Mouse (Mus musculus) cerebellum, postnatal 10 days (tissue): ENCODE data around the gene Dact3.
A peak's percentile ranks its signal among the peaks of the same experiment; 100 is the strongest.

Experiments
- DNase-seq, 2 experiments: peaks; one replicate each; pipeline ENCODE4 v3.0.0; 2021; ENCODE audit warnings: mixed read lengths in 2 of 2

The Dact3 gene

DNA sequence AGATGAGACGGTGACA, at the start of gene Dact3:
TSS of gene Dact3 (plus strand) at position 8 of the 16 bp plus-strand sequence.
- no peak for DNase-seq

DNA sequence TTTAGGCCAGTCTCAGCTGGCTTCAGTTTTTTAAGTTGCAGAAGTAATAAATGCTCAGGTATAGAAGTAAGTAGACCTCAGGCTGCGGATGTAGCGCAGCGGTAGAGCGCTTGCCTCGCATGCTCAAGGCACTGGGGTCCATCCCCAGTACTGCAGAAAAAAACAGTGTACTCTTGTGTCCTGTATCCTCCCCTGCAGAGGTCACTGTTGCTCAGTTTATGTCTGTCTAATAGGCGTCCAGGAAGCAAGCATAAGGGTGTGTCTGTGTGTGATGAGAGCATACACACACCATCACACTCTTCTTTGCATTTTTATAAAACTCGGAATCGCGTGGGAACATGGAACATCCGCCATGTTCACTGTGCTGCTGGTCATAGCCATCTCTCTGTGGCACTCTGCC, 49.3 kb upstream of the Dact3 start:
- DNase-seq = peak in 1 of 2 experiments; percentile 43

DNA sequence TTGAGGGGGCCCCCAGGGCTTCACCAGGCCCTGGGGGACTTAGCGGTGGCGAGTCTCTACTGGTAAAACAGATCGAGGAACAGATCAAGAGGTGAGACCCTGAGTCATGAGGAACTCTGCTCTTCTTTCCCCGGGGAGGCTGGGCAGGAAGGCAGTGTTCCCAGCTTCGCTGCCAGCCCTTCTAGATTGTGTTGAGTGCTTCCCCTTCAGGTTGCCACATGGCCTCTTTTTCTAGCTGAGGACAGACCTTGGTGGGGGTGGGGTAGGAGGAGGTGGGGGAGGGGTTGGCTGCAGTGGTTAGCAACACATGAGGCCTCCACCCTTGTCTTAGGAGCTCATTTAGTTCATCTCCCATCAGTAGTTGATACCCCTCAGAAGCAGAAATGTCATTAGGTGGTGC, 48.5 kb upstream of the Dact3 start:
- DNase-seq = no peak

DNA sequence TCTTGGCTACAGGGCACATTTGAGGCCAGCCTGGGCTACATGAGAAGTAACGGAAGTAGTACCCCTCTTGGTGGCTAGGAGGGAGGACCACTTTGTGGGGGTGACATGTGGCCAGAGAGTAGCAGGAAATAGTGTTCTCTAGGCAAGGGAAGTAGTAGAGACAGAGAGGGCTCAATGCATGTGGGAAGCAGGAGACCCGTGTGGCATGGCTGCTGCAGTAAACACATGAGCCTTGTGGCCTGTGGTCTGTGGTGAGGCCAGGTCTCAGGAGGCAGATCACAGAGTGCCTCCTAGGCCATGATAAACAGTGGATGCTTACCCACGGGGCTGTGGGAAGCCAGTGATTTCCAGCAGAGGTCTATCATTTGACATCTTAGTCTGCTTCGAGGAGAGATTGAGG, 47.8 kb upstream of the Dact3 start:
- DNase-seq = no peak

DNA sequence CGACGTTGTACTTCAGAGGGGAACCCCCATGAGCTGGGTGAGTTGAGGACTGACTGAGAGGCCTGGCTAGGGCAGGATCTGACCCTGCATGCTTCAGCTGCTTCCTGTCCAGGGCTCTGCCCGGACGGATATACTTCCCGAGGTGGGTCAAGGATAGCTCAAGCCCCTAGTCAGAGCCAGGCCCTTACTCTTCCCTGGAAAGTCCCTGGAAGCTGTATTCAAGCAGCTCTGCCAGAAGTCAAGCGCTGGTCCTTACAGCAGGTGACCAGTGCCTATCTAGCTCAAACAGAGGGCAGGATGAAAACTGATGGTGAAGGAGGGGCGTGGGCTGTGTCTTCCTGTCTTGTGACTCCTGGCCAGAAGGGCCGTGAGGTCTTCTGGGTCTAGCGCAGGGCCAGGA, 44.7 kb upstream of the Dact3 start:
- no peak for DNase-seq

DNA sequence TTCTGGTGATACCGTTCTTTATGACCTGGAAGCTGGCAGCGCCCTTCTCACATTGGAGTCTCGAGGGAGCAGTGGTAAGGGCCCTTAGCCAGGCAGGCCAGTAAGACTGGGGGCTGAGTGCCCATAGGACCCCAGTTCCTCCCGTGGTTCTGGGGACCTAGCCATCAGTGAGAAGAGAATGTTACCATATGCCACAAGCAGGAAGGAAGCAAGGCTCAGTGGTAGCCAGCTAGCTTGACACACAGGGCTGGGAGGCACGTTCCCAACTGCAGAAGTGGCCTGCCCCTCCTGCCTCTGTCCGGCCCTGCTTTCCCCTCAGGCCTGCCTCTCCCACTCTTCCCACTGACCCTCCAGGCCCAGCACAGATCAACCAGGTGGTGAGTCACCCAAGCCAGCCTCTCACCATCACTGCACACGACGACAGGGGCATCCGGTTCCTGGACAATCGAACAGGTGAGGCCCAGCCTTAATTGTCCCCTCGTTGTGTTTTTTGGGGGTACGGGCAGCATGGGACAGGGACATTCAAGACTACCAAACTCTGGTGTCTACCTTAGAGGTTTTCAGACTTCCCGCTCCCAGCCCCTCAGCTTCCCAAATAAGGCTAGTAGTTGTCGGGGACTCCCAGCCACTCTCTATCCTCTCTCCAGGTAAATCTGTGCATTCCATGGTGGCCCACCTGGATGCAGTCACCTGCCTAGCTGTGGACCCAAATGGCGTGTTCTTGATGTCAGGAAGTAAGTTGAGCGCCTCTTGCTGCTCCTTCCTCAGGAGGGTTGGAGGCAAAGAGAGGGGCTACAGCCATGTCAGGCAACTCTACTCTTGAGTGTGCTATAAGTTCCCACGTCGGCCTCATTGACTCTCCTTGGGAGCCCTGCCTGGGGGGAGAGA, 37.0 kb upstream of the Dact3 start:
- no peak for DNase-seq

DNA sequence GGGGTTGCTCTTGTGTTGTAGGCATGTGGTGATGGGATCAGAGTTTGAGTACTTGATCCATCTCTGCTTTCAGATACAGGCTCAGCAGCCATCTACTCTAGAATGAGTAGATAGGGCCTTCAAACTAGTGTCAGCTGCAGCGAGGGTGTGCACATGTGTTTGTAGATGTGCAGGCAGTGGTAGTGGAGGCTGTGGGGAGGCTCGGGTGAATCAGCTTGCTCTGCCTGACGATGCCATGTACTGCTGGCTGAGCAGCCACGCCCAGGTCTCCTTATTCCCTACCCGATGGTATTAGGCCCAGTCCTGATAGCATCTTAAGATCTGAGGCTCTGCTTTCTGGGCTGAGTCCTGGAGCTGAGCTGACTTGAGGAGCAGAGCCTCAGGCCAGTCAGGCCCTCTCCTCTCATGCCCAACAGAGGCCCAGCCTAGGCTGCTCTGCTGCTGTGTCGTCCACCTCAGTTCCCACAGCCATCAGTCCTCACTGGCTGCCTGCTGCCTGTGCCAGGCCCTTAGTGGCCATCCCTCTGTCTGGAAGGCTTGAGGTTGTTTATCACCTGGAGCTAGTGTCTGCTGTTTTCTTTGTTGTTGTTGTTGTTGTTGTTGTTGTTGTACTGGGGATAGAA, 36.2 kb upstream of the Dact3 start:
- no peak for DNase-seq

DNA sequence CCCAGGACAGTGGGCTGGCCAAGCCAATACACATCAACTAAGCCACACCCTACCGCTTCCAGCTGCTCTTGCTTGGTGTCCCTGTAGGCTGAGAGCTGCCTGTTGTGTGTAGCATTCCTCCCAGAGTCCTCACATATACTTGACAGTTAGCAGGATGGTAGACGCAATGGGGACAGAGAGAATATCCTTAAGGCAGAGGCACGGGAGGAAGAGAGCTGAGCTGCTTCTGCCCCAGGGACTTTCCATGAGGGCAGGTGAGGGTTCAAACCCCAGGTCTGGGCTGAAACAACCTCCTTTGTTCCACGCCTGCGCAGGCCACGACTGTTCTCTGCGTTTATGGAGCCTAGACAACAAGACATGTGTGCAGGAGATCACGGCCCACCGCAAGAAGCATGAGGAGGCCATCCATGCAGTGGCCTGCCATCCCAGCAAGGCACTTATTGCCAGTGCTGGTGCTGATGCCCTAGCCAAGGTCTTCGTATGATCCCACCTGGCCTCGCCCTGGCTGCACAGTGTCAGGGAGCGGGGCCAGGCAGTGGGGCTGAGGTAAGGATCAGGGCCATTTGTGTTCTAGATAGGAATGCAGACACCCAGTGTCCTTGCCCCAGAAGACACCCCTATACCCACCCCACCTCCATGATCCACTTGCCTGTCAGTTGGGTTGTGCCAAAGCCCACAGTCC, 35.5 kb upstream of the Dact3 start:
- no peak for DNase-seq

DNA sequence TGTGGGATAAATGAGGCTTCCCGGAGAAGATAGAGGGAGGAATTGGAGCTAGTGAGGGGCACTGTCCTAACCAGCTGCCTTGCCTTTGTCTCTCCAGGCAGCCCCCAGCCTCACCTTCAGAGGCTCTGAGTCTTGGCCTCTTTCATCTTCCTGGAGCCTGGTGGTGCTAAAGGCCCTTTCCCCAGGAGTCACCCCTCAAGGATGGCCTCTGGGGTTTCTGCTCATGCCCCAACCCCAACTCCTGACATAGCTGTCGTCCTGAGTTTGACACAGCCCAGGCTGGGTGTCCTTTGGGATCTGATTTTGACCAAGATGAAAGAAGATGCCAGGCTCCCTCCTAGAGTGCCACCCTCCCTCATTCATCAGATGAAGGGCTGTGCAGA, 35.0 kb upstream of the Dact3 start:
- DNase-seq = no peak

DNA sequence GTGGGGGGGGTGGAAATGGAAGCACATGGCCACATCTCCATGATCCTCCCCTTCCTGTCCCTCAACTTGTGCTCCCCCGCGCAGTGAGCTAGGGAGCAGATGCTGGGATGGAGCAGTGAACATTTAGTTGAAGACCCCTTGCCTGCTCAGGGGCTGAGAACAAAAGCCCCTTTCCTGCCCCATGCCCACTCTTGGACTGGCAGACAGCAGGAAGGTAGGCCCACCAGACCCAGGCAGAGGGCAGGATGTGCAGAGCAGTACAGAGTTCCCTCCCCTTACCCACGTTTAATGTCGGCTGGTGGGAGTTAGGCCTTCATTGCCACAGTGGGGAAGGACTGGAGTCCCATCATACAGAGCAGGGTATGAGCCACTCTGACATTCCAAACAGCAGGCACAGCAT, 34.0 kb upstream of the Dact3 start:
- DNase-seq = no peak

DNA sequence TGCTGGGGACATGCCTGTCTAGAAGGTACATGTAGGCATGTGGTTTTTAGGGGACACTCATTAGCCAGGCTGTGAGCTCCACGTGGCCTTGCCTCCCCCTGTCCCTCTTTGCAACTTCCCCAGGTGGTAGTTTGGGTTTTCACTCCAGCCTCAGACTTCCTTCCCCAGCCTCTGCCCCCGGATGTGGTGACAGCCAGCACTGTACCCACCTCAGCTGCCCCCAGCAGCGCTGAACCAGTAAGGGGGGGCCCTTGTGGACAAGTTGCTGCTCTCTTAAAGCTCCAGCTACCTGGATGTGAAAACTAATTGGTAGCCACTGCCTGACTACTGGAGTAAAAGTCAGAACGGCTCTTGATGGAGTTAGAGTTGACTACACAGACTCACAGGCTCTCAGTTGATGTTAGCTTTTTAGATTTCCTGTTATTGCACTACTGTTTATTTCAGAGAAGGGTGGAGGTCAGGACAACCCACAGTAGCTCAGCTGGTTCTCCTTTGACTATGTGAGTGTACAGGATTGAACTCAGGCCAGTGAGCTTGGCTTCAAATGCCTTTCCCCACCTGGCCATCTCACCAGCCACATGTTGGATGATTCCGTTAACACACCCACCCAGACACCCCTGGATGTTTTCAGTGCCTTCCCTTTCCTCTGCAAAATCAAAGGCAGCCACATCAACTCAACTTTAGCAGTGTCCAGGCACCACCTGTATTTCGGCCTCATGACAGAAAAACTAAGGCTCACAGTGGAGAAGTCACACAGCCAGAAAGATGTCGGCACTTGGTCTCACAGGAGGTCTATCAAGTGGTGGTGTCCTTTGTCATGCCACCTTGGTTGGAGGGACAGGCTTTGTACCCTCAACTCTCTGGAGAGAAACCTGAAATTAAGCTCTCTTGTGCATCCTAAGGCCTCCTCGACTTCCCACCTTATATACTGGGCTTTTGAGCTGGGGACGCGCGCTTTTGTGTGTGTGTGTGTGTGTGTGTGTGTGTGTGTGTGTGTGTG, 33.3 kb upstream of the Dact3 start:
- DNase-seq = no peak

DNA sequence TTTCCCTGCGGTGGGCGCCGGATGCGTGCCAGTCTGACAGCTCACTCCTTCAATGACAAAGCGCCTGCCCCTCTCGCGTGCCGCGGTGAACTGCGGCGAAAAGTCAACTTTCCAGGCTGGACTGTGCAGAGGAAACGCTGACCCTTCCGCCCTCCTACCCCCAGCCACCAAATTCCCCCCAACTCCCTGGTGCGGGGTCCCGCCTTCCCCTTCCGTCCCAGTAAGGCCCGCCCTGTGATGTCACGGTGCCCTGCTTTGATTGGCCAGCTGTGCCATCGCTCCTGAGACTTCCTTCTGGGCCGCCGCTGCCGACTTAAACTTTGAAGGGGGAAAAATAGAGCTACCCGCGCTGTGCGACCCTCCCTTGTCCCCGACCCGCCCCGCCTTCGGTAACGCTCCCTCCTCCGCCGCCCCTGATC, 32.5 kb upstream of the Dact3 start, which contains the start of gene Prkd2:
TSS of gene Prkd2 (plus strand) at position 258 of the 419 bp plus-strand sequence.
- DNase-seq = peak; percentile 94 to 95

DNA sequence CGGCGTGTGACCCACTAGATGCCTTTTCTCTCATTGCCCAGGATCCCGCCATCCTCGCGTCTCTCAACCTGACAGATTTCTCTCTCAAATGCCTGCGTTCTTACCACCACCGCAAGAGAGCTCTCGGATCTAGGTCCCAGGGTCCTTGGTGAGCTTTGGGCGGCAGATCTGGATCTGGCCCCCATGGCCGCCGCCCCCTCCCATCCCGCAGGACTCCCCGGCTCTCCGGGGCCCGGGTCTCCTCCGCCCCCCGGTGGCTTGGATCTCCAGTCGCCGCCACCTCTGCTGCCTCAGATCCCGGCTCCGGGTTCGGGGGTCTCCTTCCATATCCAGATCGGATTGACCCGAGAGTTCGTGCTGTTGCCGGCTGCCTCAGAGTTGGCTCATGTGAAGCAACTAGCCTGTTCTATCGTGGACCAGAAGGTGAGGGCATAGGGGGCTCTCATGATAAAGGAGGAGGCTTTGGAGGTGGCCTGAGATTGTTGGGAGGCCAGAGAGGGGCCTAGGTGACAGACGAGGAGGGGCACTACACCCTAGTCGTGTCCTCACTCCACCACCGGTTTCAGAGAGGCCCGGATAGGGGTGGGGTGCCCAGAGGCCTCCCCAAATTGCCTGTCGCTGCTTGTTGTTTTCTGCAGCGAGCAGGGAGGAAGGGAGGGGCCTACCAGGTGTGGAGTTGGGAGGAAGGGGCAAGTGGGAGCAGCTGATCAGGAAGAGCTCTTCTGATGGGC, 31.5 kb upstream of the Dact3 start:
- DNase-seq = peak; percentile 45 to 46

DNA sequence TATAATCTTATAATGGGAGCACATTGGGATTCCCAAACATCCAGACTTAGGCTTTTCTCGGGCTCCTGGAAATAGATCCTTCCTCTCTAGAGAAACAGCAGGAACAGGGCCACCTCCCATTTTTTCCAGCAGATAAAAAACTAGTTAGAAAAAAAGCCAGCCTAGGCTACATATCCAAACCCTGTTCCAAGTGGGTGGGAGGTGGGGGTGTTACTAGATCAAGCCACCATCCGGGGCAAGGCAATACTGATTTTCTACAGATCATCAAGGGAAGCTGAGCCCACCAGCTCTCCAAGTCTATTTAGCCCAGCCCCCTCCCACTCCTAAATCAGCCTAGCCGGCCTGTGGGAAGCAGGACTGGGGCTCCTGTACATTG, 30.4 kb upstream of the Dact3 start:
- DNase-seq = no peak

DNA sequence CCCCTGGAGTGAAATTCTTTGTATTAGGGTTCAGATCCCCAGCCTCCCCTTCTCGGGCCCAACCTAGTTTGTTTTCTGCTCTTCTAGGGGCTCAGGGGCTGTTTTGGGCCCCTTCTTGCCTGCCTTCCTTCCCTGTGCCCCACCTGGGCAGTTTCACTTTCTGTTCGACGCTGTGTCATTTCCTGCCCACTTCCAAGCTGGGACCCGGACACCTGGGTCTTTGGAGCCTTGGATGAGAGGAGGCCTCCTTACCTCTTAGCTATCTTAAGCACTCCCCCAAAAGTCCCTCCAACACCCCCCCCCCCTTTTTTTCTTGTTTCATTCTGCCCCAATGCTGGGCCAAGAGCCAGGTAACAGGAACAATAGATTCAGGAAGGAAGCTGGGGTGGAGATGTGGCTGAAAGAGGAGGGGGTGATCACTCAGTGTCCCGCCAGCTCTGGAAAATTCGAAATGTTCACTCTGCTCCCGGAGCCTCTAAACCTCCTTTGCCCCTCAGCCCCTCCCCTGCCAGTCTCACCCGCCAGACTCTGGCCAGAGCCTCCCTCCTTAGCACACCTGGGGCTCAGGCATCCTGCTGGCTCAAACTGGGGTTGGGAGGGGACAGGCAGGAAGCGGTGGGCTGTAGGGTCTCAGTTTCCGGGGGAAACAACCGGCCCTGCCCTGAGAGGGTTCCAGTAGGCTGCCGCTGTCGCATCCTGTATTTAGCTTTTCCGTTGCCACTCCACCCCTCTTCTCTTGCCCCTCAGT, 29.9 kb upstream of the Dact3 start:
- DNase-seq = no peak

DNA sequence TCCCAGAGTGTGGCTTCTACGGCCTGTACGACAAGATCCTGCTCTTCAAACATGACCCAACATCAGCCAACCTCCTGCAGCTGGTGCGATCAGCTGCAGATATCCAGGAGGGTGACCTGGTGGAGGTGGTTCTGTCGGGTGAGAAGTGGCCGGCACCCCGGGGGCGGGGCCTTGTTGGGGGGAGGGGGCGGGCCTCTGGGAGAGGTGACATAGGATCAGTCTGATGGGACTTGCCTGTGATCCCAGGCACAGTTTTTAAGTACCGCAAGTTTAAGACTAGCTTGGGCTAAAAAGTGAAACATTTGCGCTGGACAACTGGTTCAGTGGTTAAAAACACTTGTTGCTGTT, 29.3 kb upstream of the Dact3 start:
- no peak for DNase-seq

DNA sequence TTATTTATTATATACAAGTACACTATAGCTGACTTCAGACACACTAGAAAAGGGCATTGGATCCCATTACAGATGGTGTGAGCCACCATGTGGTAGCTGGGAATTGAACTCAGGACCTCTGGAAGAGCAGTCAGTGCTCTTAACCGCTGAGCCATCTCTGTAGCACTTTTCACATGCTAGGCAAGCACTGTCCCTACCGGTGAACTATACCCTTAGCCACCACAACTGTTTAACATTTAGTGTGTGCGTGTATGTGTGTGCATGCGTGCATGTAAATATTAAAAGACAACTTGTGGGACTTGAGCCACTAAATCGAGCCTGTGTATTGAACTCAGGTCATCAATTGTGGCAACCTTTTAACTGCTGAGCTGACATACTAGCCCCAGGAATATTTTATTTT, 28.3 kb upstream of the Dact3 start:
- no peak for DNase-seq

DNA sequence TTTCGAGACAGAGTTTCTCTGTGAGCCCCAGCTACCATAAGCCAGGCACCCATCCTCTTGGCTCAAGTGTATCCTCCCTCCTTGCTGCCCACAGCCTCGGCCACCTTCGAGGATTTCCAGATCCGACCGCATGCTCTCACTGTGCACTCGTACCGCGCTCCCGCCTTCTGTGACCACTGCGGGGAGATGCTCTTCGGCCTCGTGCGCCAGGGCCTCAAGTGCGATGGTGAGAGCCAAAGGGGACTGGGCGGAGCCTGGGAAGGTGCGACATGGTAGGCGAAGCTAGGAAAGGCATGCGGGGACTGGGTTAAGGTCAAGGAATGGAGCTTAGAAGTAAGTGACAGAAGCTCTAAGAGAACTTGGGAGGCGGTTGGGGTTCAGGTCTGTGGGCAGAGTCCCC, 27.6 kb upstream of the Dact3 start:
- no peak for DNase-seq

DNA sequence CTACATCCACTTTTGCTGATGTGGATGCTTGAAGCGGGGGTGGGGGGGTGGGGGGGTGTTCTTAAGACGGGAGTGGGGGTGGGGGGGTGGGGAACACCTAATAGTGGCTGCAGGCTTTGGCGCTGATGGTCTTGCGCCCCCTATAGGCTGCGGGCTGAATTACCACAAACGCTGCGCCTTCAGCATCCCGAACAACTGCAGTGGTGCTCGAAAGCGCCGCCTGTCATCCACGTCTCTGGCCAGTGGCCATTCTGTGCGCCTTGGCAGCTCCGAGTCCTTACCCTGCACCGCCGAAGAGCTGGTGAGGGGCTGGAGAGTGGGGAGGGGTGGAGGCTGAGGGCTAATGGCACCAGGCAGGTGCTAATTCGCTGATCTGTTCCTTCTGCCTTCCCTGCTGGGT, 26.5 kb upstream of the Dact3 start:
- peak; percentile 86 to 89 for DNase-seq

DNA sequence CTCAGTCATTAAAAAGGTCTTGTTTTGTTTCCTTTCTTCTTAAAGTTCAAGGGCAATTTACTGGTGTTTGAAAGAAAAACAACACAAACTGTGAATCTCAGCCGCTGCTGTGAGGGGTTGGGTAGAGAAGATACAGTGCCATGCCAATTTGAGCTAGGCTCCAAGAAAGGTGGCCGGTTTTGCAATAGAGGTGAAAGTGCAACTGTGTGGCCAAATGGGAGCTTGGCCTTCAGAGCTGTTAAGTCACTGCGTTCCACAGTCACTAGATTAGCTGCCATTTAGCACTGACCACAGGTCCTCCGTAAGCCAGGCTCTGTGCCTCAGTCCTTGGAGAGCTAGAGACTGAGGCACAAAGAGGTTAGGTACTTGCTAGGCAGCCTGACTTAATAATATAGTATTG, 23.5 kb upstream of the Dact3 start:
- no peak for DNase-seq

DNA sequence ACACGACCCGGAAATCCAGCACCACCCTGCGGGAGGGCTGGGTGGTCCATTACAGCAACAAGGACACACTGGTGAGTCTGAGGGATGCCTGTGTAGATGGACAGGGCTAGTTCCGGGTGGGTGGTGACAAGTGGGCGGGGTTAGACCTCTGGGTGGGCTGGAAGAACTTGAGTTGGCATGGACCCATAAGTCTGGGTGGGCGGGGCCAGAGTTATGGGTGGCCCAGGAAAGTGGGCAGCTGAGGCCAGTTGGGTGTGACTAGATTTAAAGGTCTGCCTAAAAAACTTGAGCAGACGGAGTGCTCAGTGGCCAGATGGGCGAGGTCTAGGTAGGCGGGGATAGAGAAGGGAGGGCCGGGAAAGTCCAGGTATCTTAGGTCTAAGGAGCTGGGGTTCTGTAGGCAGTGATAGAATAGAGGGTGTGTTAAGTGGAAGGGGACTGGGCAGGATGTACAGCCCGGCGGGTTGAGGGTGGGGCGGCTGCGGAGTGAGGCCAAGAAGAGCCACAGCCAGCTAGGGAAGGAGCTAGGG, 21.8 kb upstream of the Dact3 start:
- DNase-seq = no peak

DNA sequence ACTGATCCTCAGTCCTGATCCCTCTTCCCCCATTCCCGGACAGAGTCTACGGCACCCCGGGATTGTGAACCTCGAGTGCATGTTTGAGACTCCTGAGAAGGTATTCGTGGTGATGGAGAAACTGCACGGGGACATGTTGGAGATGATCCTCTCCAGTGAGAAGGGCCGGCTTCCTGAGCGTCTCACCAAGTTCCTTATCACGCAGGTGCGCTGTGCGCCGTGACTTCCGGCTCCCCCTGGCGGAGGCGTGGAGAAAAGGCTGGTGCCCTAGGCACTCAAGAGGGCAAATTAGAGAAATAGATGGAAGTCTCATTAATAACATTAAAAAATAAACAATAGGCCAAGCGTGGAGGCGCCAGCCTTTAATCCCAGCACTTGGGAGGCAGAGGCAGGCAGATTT, 16.8 kb upstream of the Dact3 start:
- peak; percentile 79 to 81 for DNase-seq
